Mouse (Mus musculus) bone marrow macrophage, adult 2 months (primary cell): ENCODE measurements around the gene Nxt2. TPM values are rescaled to one million over a fixed set of nuclear protein-coding genes. Genes with fewer than 3 reads are reported as not detected.
"Not testable (repeated sequence)": the region's sequence is repeated elsewhere in the genome, so short reads cannot be mapped to it uniquely, and the experiment has no call there.

Experiments
- H3K27ac ChIP-seq: 2 replicates; pipeline ENCODE4 v1.5.1; 2012; ENCODE audit warnings: low read depth, low read length; ENCODE audit not compliant: insufficient read depth
- H3K4me1 ChIP-seq: 2 replicates; pipeline ENCODE4 v1.6.1; 2012; ENCODE audit warnings: low read length; ENCODE audit not compliant: control insufficient read depth, insufficient read depth
- H3K4me3 ChIP-seq: 2 replicates; pipeline ENCODE4 v1.5.1; 2012; ENCODE audit warnings: mild to moderate bottlenecking, low read length, moderate library complexity; ENCODE audit not compliant: insufficient read depth
- CTCF ChIP-seq: IDR thresholded peaks from 2 replicates; pipeline ENCODE4 v1.5.1; 2012; ENCODE audit warnings: low read depth, mild to moderate bottlenecking, low read length, moderate library complexity
- POLR2A ChIP-seq: IDR thresholded peaks from 2 replicates; pipeline ENCODE4 v1.6.1; 2012; ENCODE audit warnings: mild to moderate bottlenecking, low read depth, low read length, borderline replicate concordance
- polyA plus RNA-seq: library from polyadenylated mRNA; stranded (reverse); fragments of >200 nt; gene quantifications from 2 replicates; pipeline ENCODE4 v1.2.4, GENCODE M21; 2012; ENCODE audit not compliant: missing spikeins, insufficient read depth, insufficient read length

Gene Nxt2
- polyA plus RNA-seq, 1 experiment, result 23.7 TPM

DNA sequence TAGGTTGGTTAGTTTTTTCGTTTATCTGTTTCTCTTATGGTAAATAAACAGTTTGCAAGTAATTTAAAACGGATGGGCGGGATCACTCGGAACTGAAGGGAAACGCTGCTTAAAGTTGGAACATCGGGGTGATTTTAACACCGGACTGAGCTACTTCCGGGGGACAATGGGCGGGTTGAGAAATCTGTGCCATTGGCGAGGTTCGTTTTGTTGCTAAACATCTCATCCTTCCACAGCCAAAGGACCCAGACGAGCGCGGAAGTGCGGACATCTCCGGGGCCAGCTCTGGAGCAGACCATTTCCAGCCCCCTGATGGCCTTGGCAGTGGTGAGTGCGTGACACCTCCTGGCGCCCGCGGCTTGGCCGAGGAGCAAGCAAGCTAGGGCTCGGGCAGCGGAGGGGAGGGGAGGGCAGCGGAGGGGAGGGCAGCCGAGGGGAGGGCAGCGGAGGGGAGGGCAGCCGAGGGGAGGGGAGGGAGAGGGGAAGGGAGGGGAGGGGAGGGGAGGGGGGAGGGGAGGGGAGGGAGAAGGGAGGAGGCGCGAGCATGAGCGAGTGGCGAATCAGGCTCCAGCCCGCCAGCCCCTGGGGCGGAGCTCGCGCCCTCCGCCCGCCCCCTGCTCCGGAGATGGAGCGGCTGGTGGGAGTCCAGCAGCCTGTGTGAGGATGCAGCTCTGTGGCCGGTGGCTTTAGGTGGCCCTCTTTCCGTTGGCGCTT lies 1.6 kb downstream of the Nxt2 start:
- TF ChIP-seq POLR2A, result no peak
- TF ChIP-seq CTCF, result no peak
- Histone ChIP-seq H3K4me3 (peak overlapping the region; percentile 83), H3K27ac (peak overlapping the region; percentile 75), H3K4me1 (no peaks in the 10 kb centered on the region)

- no peaks in the 10 kb centered on the region for H3K4me1 ChIP-seq
- H3K27ac ChIP-seq, result no peak overlapping the region
- TF ChIP-seq CTCF (no peak), POLR2A (no peak)
- peak overlapping the region; percentile 44 for H3K4me3 ChIP-seq
Measured at GRCm38 (mm10) chrX:142228769-142229158, 2.2 kb downstream of the Nxt2 start.

- not testable (repeated sequence) for H3K27ac ChIP-seq, H3K4me3 ChIP-seq, H3K4me1 ChIP-seq
Measured at GRCm38 (mm10) chrX:142236146-142236545, 9.6 kb downstream of the Nxt2 start.

DNA sequence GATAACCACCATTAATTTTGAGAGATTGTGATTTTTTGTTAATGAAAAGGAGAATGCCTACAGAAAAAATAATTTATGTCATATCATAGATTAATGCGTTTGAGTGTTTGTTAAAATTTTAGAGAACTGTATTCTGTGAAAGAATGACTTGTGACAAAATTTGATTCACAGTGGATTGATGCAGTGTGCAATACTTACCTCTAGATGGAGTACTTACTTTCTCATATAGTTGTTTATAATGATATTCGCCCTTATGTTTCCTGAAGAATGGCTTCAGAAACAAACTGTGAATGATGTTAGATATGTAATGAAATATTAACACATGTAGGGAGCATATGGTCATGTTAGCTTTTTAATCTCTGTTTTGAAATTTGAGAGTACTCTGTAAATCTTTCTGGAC lies 10.5 kb downstream of the Nxt2 start:
- Histone ChIP-seq H3K4me3 (no peak overlapping the region), H3K27ac (no peak overlapping the region), H3K4me1 (no peaks in the 10 kb centered on the region)
- TF ChIP-seq POLR2A, result no peak
- TF ChIP-seq CTCF, result no peak

- no peak overlapping the region for H3K27ac ChIP-seq
- no peaks in the 10 kb centered on the region for H3K4me1 ChIP-seq
- TF ChIP-seq POLR2A (no peak), CTCF (no peak)
- no peak overlapping the region for H3K4me3 ChIP-seq
Measured at GRCm38 (mm10) chrX:142245682-142246327, 19.2 kb downstream of the Nxt2 start.

GRCm38 (mm10) chrX:142250008-142250736 lies 23.6 kb downstream of the Nxt2 start:
- no peaks in the 10 kb centered on the region for H3K4me1 ChIP-seq
- no peak overlapping the region for H3K27ac ChIP-seq
- H3K4me3 ChIP-seq, result no peak overlapping the region
- TF ChIP-seq POLR2A (no peak), CTCF (no peak)

- TF ChIP-seq CTCF (no peak), POLR2A (no peak)
- no peak overlapping the region for H3K4me3 ChIP-seq
- H3K27ac ChIP-seq, result no peak overlapping the region
- H3K4me1 ChIP-seq, result no peaks in the 10 kb centered on the region
Measured at GRCm38 (mm10) chrX:142276031-142276430, 49.5 kb downstream of the Nxt2 start.

DNA sequence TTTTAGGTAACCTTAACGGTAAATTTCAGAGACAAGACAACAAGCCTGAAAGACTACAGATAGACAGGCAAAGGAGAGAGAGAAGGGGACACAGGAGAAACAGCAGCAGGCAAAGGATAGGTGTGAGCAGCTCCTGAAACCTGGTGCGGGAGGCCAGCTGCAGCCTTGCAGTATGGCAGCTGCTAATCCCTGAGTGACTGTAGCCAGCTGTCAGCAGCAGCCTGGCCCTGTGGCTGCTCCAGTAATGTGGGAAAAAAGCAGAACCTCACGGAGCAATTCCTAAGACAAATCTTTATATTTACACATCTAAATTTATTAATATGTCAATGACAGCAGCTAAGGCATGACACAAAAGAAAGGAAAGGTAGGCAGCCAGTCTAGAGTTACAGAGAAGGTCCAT lies 50.0 kb downstream of the Nxt2 start:
- no peak for TF ChIP-seq CTCF
- Histone ChIP-seq H3K4me3 (no peak overlapping the region), H3K27ac (no peak overlapping the region), H3K4me1 (no peaks in the 10 kb centered on the region)

DNA sequence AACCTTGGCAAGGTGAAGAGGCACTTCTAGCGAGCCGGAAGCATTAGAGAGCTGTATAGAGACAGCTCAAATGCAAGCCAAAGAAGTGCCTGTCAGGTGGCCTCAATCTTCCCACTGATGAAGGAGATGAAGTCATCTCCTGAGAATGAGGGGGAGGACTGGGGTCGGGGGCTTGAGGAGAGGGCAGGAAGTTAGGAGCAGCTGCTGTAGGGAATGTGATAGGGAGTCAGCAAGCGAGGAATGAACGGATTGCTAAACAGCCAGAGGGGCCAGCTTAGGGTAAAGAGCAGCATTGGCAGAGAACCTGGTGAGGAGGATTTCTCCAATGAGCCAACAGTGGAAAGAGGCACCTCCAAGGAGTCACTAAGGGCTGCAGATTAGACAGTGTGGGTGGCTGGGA lies 59.3 kb downstream of the Nxt2 start:
- H3K27ac ChIP-seq, result no peak overlapping the region
- TF ChIP-seq POLR2A (no peak), CTCF (no peak)
- H3K4me3 ChIP-seq, result no peak overlapping the region
- no peaks in the 10 kb centered on the region for H3K4me1 ChIP-seq

Other genes with a start within 250 kb of the Nxt2 start
- not detected in 2 replicates for gene Gucy2f, start 29.8 kb upstream of the Nxt2 start, polyA plus RNA-seq
- gene Kcne1l, start 79.5 kb downstream of the Nxt2 start, polyA plus RNA-seq, result not detected in 2 replicates
- 36.1 and 40.2 TPM in 2 replicates for gene Acsl4, start 163.8 kb downstream of the Nxt2 start, polyA plus RNA-seq